Mouse (Mus musculus): Measurements from ENCODE around the gene Sparc.

GRCm38 (mm10) chr11:55414314-55414713 lies 8.7 kb downstream of the Sparc start:
- TF ChIP-seq CTCF (IDR thresholded peaks at IDR 0.05; ENCODE audit: low read depth): no peak
- TF ChIP-seq EP300 (IDR thresholded peaks at IDR 0.05; ENCODE audit: low read depth): no peak

Data from liver, postnatal 0 days (tissue).